Mouse (Mus musculus) liver, embryonic 14.5 days (tissue): ENCODE measurements around the gene Bag6. TPM values are rescaled to one million over a fixed set of nuclear protein-coding genes. Genes with fewer than 3 reads are reported as not detected.

Experiments
- ATAC-seq: fragments of 200-750 bp; cut with Nextera tagmentation; 2 replicates; pipeline ENCODE4 v1.8.0; 2017; ENCODE audit warnings: moderate number of reproducible peaks, mild to moderate bottlenecking, moderate library complexity; ENCODE audit not compliant: insufficient read depth
- DNase-seq, 3 experiments: peaks; one replicate each; pipeline ENCODE4 v3.0.0-alpha.2; 2012 to 2013; ENCODE audit warnings: low read depth in 3 of 3, low spot score in 3 of 3
- H3K27ac ChIP-seq: fragments of 300-500 bp; sonication (generic); 2 replicates; pipeline ENCODE4 v1.5.1; 2014; ENCODE audit warnings: moderate library complexity, mild to moderate bottlenecking, control low read depth, inconsistent platforms
- H3K27me3 ChIP-seq: fragments of 300-500 bp; sonication (generic); 2 replicates; pipeline ENCODE4 v1.6.1; 2014; ENCODE audit warnings: mild to moderate bottlenecking, low read length, moderate library complexity; ENCODE audit not compliant: control insufficient read depth, insufficient read depth
- H3K36me3 ChIP-seq: fragments of 300-500 bp; sonication (generic); replicated peaks from 2 replicates; pipeline ENCODE4 v1.6.1; 2014; ENCODE audit warnings: low read depth; ENCODE audit not compliant: control insufficient read depth, insufficient read depth
- H3K4me1 ChIP-seq, 2 experiments: fragments of 200-500 bp in 1 of 2; fragments of 300-500 bp in 1 of 2; sonication (generic) in 1 of 2; replicated peaks; 2 replicates each; pipeline ENCODE4 v1.6.1; 2012 to 2014; ENCODE audit warnings: antibody characterized with exemption in 1 of 2, inconsistent platforms in 1 of 2, low read length in 1 of 2; ENCODE audit not compliant: control insufficient read depth in 2 of 2, insufficient read depth in 2 of 2
- H3K4me2 ChIP-seq: fragments of 300-500 bp; sonication (generic); 2 replicates; pipeline ENCODE4 v1.6.1; 2014; ENCODE audit warnings: low read depth, mild to moderate bottlenecking, control low read depth, moderate library complexity
- H3K4me3 ChIP-seq, 2 experiments: fragments of 200-500 bp in 1 of 2; fragments of 300-500 bp in 1 of 2; sonication (generic) in 1 of 2; 2 replicates each; pipeline ENCODE4 v1.5.1; 2012 to 2014; ENCODE audit warnings: low read depth in 2 of 2, low read length in 2 of 2, mild to moderate bottlenecking in 2 of 2, control low read depth in 1 of 2, inconsistent platforms in 1 of 2, moderate library complexity in 1 of 2; ENCODE audit not compliant: insufficient read depth in 1 of 2
- H3K9ac ChIP-seq: fragments of 300-500 bp; sonication (generic); replicated peaks from 2 replicates; pipeline ENCODE4 v1.6.1; 2014; ENCODE audit warnings: mild to moderate bottlenecking, control low read depth, moderate library complexity
- H3K9me3 ChIP-seq: fragments of 300-500 bp; sonication (generic); 2 replicates; pipeline ENCODE4 v1.6.1; 2016; ENCODE audit warnings: low read length, mixed read lengths; ENCODE audit not compliant: control insufficient read depth
- CTCF ChIP-seq: IDR thresholded peaks from 2 replicates; pipeline ENCODE4 v1.5.1; 2016; ENCODE audit warnings: antibody characterized with exemption, low read depth, control low read depth
- EP300 ChIP-seq: IDR thresholded peaks from 2 replicates; pipeline ENCODE4 v1.6.1; 2016; ENCODE audit warnings: antibody characterized with exemption, low read depth
- WGBS: fragments of 180-500 bp; shearing (Covaris S2); extraction: QIAGEN DNeasy Blood & Tissue Kit; methylation state at CpG from one replicate; pipeline ENCODE4 v1.1.7; 2014; ENCODE audit not compliant: insufficient replicate concordance; 5-methylcytosine and 5-hydroxymethylcytosine counted together
- polyA plus RNA-seq, 2 experiments: library from polyadenylated mRNA; depleted of rRNA in 1 of 2; stranded (reverse) in 1 of 2; unstranded in 1 of 2; fragments of >200 nt; fragmentation: Nextera tagmentation in 1 of 2; extraction: Ambion mirVana in 1 of 2; gene quantifications; 2 replicates each; pipeline versions ENCODE4 v1.2.1 to v1.2.3; 2012 to 2014

Bag6 gene
- polyA plus RNA-seq, 2 experiments, result 22.9 to 45.7 TPM

- Histone ChIP-seq H3K4me3 (no peak overlapping the region), H3K27me3 (no peaks in the 10 kb centered on the region), H3K9me3 (no peaks in the 10 kb centered on the region), H3K36me3 (peaks cover 99% of the 10 kb centered on the region), H3K4me2 (no peak overlapping the region), H3K27ac (no peak overlapping the region), H3K9ac (no peak overlapping the region), H3K4me1 (peaks cover 0 to 3% of the 10 kb centered on the region in 2 experiments; a peak in 1 of 4 replicates)
- TF ChIP-seq EP300, result no peak
- TF ChIP-seq CTCF, result no peak
- no peak for DNase-seq
- WGBS, result 87% methylated on average over 8 of the region's 8 CpGs
- ATAC-seq, result no peak
These were observed 22.3 kb downstream of the Bag6 start for GRCm38 (mm10) chr17:35157254-35157653.

- no peaks in the 10 kb centered on the region for H3K9me3 ChIP-seq
- H3K4me1 ChIP-seq, result peaks cover 0 to 7% of the 10 kb centered on the region in 2 experiments; a peak in 3 of 4 replicates
- H3K27me3 ChIP-seq, result no peaks in the 10 kb centered on the region
- H3K27ac ChIP-seq, result no peak overlapping the region
- ATAC-seq (no peak), DNase-seq (no peak)
- no peak overlapping the region for H3K4me3 ChIP-seq
- WGBS, result 91% methylated on average over 8 of the region's 8 CpGs
- no peak overlapping the region for H3K9ac ChIP-seq
- H3K4me2 ChIP-seq, result no peak overlapping the region
- TF ChIP-seq EP300, result no peak
- no peak for TF ChIP-seq CTCF
- peaks cover 96% of the 10 kb centered on the region for H3K36me3 ChIP-seq
These were observed 22.7 kb downstream of the Bag6 start for GRCm38 (mm10) chr17:35157661-35158175.

- no peak for TF ChIP-seq CTCF
- TF ChIP-seq EP300, result no peak
- 87% methylated on average over 16 of the region's 16 CpGs for WGBS
- DNase-seq (no peak), ATAC-seq (no peak)
- H3K36me3 ChIP-seq, result peaks cover 83% of the 10 kb centered on the region
- no peak overlapping the region for H3K27ac ChIP-seq
- H3K27me3 ChIP-seq, result no peaks in the 10 kb centered on the region
- H3K9me3 ChIP-seq, result no peaks in the 10 kb centered on the region
- peaks cover 0 to 11% of the 10 kb centered on the region in 2 experiments; a peak in 3 of 4 replicates for H3K4me1 ChIP-seq
- no peak overlapping the region for H3K9ac ChIP-seq
- H3K4me2 ChIP-seq, result no peak overlapping the region
- H3K4me3 ChIP-seq, result no peak overlapping the region
These were observed 24.0 kb downstream of the Bag6 start for GRCm38 (mm10) chr17:35158850-35159593.

GRCm38 (mm10) chr17:35159638-35160037 is 24.7 kb downstream of the Bag6 start:
- no peak overlapping the region for H3K9ac ChIP-seq
- peaks cover 76% of the 10 kb centered on the region for H3K36me3 ChIP-seq
- H3K27ac ChIP-seq, result no peak overlapping the region
- H3K4me3 ChIP-seq, result no peak overlapping the region
- no peak overlapping the region for H3K4me2 ChIP-seq
- ATAC-seq (no peak), DNase-seq (no peak)
- TF ChIP-seq CTCF (no peak), EP300 (no peak)
- H3K4me1 ChIP-seq, result peaks cover 0 to 11% of the 10 kb centered on the region in 2 experiments; a peak in 3 of 4 replicates
- no peaks in the 10 kb centered on the region for H3K9me3 ChIP-seq
- H3K27me3 ChIP-seq, result no peaks in the 10 kb centered on the region
- WGBS, result 86% methylated on average over 7 of the region's 7 CpGs

- Histone ChIP-seq H3K4me3 (no peak overlapping the region), H3K36me3 (peaks cover 59% of the 10 kb centered on the region)
These were observed 26.4 kb downstream of the Bag6 start for GRCm38 (mm10) chr17:35161421-35161820.

More at GRCm38 (mm10) chr17:35161421-35161820, 26.4 kb downstream of the Bag6 start:
- DNase-seq (no peak), ATAC-seq (no peak)
- Histone ChIP-seq H3K9me3 (no peaks in the 10 kb centered on the region), H3K9ac (no peak overlapping the region), H3K4me2 (no peak overlapping the region), H3K27me3 (no peaks in the 10 kb centered on the region), H3K27ac (no peak overlapping the region), H3K4me1 (peaks cover 4 to 20% of the 10 kb centered on the region in 2 experiments)
- 88% methylated on average over 11 of the region's 11 CpGs for WGBS
- TF ChIP-seq EP300 (no peak), CTCF (no peak)
